Mouse (Mus musculus) midbrain, embryonic 10.5 days (tissue): ENCODE results near the gene Xpa. TPM values are rescaled to one million over a fixed set of nuclear protein-coding genes. Genes with fewer than 3 reads are reported as not detected.

ENCODE experiments used
- DNase-seq: peaks from one replicate; pipeline ENCODE4 v3.0.0-alpha.2; 2017; ENCODE audit warnings: low spot score
- H3K27ac ChIP-seq: fragments of 300-500 bp; sonication (generic); replicated peaks from 2 replicates; pipeline ENCODE4 v1.5.1; 2016; ENCODE audit warnings: mild to moderate bottlenecking
- H3K27me3 ChIP-seq: fragments of 300-500 bp; sonication (generic); 2 replicates; pipeline ENCODE4 v1.6.1; 2016; ENCODE audit warnings: low read depth, mild to moderate bottlenecking; ENCODE audit not compliant: poor library complexity, severe bottlenecking
- H3K36me3 ChIP-seq: fragments of 300-500 bp; sonication (generic); 2 replicates; pipeline ENCODE4 v1.6.1; 2016; ENCODE audit warnings: mild to moderate bottlenecking, moderate library complexity
- H3K4me1 ChIP-seq: fragments of 300-500 bp; sonication (generic); 2 replicates; pipeline ENCODE4 v1.6.1; 2016
- H3K4me3 ChIP-seq: fragments of 300-500 bp; sonication (generic); 2 replicates; pipeline ENCODE4 v1.5.1; 2016; ENCODE audit warnings: mild to moderate bottlenecking, moderate library complexity
- H3K9me3 ChIP-seq: fragments of 300-500 bp; sonication (generic); replicated peaks from 2 replicates; pipeline ENCODE4 v1.6.1; 2016; ENCODE audit warnings: mild to moderate bottlenecking
- WGBS: fragments of 180-500 bp; shearing (Covaris S2); methylation state at CpG from one replicate; pipeline ENCODE4 v1.1.7; 2016; 5-methylcytosine and 5-hydroxymethylcytosine counted together
- polyA plus RNA-seq: library from polyadenylated mRNA; unstranded; fragments of >200 nt; fragmentation: Nextera tagmentation; extraction: Ambion mirVana; gene quantifications from 2 replicates; pipeline ENCODE4 v1.2.1, GENCODE M21; 2016

Gene Xpa
- polyA plus RNA-seq, 1 experiment from 2014 or later = 20.9 TPM

- WGBS = 7% methylated on average over 17 of the region's 17 CpGs
Observed at GRCm38 (mm10) chr4:46137629-46138286, 58.4 kb downstream of the Xpa start.

DNA sequence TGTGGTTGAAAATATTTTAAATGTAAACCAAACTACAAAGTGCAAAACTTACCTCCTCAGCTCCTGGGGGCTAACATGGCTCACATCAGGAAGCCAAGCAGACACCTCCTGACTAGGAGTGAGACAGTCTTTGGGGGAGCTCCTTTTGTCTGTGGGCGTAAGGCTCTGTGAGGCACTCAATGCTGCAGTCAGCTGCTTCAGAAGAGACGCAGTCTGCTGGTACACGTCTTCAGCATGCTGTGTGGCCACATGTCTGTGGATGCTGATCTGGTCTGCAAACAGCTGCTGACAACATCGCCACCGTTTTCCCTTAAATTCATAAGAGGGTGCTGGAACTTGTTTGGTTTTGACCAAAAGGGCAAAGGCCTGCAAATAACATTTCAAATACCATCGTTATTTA is 64.3 kb downstream of the Xpa start:
- Histone ChIP-seq H3K9me3 (no peaks in the 10 kb centered on the region), H3K36me3 (peaks cover 85% of the 10 kb centered on the region), H3K27me3 (no peaks in the 10 kb centered on the region), H3K4me1 (peaks cover 1% of the 10 kb centered on the region), H3K4me3 (no peak overlapping the region), H3K27ac (no peak overlapping the region)
- WGBS = 90% methylated on average over 6 of the region's 6 CpGs
- no peak for DNase-seq

More at GRCm38 (mm10) chr4:46137629-46138286, 58.4 kb downstream of the Xpa start:
- H3K4me1 ChIP-seq = peaks cover 27% of the 10 kb centered on the region
- no peak for DNase-seq
- peak overlapping the region; percentile 85 for H3K4me3 ChIP-seq
- no peaks in the 10 kb centered on the region for H3K27me3 ChIP-seq
- H3K27ac ChIP-seq = peak overlapping the region; percentile 96
- no peaks in the 10 kb centered on the region for H3K9me3 ChIP-seq
- peaks cover 39% of the 10 kb centered on the region for H3K36me3 ChIP-seq

- WGBS = 76% methylated on average over 3 of the region's 3 CpGs
- Histone ChIP-seq H3K4me1 (no peaks in the 10 kb centered on the region), H3K36me3 (peaks cover 94% of the 10 kb centered on the region), H3K27ac (no peak overlapping the region), H3K9me3 (no peaks in the 10 kb centered on the region), H3K4me3 (no peak overlapping the region), H3K27me3 (no peaks in the 10 kb centered on the region)
- peak; percentile 58 for DNase-seq
Observed at GRCm38 (mm10) chr4:46130221-46130620, 65.9 kb downstream of the Xpa start.

DNA sequence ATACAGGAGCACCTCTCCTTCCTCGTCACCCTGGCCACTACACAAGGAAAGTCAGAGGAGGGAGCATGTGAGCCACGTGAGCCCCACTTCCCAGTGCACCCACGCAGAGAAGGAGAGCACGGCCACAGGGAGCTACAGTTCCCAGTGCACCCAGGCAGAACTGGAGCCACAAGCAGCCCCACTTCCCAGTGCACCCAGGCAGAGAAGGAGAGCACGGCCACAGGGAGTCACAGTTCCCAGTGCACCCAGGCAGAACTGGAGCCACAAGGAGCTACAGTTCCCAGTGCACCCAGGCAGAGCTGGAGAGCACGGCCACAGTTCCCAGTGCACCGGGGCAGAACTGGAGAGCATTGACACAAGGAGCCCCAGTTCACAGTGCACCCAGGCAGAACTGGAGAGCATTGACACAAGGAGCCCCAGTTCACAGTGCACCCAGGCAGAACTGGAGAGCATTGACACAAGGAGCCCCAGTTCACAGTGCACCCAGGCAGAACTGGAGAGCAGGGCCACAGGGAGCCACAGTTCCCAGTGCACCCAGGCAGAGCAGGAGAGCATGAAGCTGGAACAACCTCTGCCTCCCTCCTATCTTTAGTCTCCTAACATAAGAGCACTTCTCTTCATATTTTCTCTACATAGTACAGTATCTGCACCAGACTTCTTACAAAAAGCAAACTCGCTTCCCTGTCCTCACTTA is 66.7 kb downstream of the Xpa start:
- DNase-seq = no peak
- Histone ChIP-seq H3K9me3 (no peaks in the 10 kb centered on the region), H3K4me1 (no peaks in the 10 kb centered on the region), H3K27me3 (no peaks in the 10 kb centered on the region), H3K4me3 (no peak overlapping the region), H3K36me3 (peaks cover 94% of the 10 kb centered on the region), H3K27ac (no peak overlapping the region)
- 83% methylated on average over 8 of the region's 8 CpGs for WGBS

DNA sequence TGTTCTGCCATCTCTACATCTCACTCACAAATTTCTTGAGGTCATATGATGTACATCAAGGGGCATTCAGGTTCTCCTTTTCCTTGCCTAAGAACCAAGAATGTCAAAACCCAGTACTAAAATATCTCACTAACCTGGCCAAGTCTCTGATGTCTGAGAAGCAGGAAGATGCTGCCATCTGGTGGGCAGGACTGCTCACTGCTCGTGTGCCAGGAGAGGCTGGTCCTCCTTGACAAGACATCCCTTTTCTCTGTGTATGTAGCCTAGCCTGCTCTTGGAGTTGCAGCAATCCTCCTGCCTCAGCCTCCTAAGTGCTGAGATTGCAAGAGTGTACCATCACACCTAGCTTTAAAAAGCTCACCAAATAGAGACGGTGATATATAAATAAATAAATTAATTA is 69.6 kb downstream of the Xpa start:
- Histone ChIP-seq H3K4me3 (no peak overlapping the region), H3K27me3 (no peaks in the 10 kb centered on the region), H3K9me3 (no peaks in the 10 kb centered on the region), H3K27ac (no peak overlapping the region), H3K4me1 (no peaks in the 10 kb centered on the region), H3K36me3 (peaks cover 94% of the 10 kb centered on the region)
- peak; percentile 61 for DNase-seq
- WGBS = 56% methylated on average over 2 of the region's 2 CpGs

DNA sequence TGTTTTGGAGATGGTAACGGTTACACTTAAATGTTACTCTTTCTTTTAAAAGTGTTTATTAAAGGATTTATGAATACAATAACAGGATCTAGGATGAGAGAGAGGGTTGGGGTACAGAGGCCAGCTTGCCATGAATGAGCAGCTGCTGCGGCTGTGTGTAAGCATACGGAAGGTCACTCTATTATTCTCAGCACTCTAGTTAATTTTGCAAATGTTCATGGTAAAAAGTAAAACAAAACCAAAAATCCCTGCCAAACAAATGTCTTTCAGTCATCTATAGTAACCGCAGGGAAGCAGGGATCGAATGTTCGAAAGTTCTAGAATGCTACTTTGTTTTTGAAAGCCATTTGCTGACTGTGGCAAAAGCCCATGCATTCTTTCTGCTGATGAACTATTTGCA is 72.8 kb downstream of the Xpa start:
- Histone ChIP-seq H3K27ac (no peak overlapping the region), H3K36me3 (peaks cover 96% of the 10 kb centered on the region), H3K4me3 (no peak overlapping the region), H3K4me1 (no peaks in the 10 kb centered on the region), H3K27me3 (no peaks in the 10 kb centered on the region), H3K9me3 (no peaks in the 10 kb centered on the region)
- no peak for DNase-seq
- 95% methylated on average over 6 of the region's 6 CpGs for WGBS

DNA sequence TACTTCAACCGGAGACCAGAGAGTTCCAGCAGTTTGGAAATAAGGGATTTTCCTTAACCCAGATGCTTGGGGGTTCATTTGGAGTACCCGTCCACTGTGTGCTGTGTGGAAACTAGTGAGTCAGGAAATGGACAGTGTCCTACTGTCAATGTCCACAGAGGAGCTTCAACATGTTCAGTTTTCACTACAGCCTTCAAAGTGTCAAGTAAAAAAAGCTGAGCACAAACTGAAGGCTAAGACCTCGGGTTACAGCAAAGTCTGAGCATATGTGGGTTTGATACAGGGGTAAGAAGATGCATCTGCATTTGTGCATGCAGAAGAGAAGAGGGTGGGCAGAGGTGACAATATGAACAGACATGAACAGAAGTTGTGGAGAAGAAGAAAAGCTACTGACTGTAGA is 75.3 kb downstream of the Xpa start:
- Histone ChIP-seq H3K4me1 (no peaks in the 10 kb centered on the region), H3K27ac (no peak overlapping the region), H3K36me3 (peaks cover 100% of the 10 kb centered on the region), H3K4me3 (no peak overlapping the region), H3K27me3 (no peaks in the 10 kb centered on the region), H3K9me3 (no peaks in the 10 kb centered on the region)
- DNase-seq = no peak
- 89% methylated on average over 3 of the region's 3 CpGs for WGBS

DNA sequence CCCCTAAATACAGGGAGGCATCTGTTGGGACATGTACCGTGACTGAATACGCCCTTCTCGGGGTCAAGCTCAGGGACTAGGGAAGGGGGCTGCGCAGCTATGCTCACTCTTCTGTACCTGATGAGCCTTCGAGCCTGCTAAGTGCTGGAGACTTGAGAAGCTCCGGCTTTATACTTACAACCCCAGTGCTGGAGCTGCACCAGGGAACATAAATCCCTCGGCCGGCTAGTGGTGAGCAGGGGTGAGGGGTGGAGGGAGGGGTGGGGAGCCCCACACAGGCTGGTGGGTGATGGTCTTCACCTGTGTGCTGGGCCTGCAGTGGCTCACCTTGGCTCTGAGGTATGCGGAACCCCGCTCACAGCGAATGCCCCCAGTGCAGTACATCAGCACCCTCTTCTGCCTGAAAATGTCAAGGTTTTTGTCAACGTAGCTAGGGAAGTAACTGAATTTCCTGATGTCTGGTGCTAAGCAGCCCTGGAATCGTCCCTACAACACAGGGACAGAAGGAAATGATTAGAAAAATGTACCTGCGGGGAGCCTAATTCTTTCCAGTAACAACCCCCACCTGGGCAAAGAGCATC is 76.5 kb downstream of the Xpa start:
- WGBS = 94% methylated on average over 14 of the region's 14 CpGs
- Histone ChIP-seq H3K27me3 (no peaks in the 10 kb centered on the region), H3K27ac (no peak overlapping the region), H3K4me3 (no peak overlapping the region), H3K4me1 (no peaks in the 10 kb centered on the region), H3K9me3 (no peaks in the 10 kb centered on the region), H3K36me3 (peaks cover 99% of the 10 kb centered on the region)
- DNase-seq = no peak

DNA sequence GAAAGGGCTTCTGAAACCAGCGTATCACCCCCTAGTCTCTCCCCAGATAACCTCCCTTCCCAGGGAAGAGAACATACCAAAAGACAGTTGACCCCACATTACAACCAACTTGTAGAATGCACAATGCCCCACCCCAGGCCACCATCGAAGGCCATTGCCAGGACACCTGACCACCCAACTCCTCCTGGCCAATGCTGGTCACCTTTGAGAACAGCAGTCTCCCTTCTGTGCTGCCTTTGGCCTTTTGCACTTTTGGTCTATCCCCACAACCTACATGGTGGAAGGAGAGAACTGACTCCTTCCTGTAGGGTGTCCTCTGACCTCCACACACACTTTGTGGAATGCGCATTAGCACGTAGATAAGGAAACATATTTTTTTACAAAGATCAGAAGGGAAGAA is 78.6 kb downstream of the Xpa start:
- H3K27ac ChIP-seq = no peak overlapping the region

DNA sequence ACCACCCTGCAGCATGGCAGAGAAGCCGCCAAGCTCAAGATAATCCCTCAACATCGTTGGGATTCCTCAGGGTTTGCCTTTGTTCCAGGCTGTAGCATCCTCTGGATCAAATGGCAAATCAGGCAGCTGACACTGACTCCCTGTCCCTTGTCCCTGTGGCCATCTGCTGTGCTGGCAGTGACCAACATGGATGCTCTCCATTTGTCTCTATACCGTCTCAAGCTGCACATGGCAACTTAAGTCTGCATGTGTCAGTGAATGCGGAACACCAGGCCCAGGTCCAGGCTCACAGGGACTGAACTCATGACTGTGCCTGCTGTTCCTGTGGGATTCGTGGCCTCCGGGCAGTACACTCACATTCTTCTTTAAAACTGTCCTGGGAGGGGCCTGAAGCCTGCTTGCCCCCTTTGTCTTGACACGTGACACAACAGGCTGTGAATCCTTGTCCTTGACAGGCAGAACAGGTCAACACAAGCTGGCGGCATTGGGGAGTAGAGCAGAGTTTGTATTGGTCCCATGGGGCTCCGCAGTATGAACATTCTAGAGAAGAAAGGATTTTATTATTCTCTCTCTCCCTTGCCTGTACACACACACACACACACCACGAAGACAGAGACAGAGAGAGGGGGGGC is 79.5 kb downstream of the Xpa start:
- no peak for DNase-seq
- no peaks in the 10 kb centered on the region for H3K9me3 ChIP-seq
- H3K4me1 ChIP-seq = no peaks in the 10 kb centered on the region
- no peaks in the 10 kb centered on the region for H3K27me3 ChIP-seq
- no peak overlapping the region for H3K4me3 ChIP-seq
- H3K36me3 ChIP-seq = peaks cover 86% of the 10 kb centered on the region
- WGBS = 92% methylated on average over 10 of the region's 10 CpGs
- no peak overlapping the region for H3K27ac ChIP-seq

More for the DNA sequence above, 78.6 kb downstream of the Xpa start:
- Histone ChIP-seq H3K9me3 (no peaks in the 10 kb centered on the region), H3K4me3 (no peak overlapping the region), H3K36me3 (peaks cover 95% of the 10 kb centered on the region), H3K4me1 (no peaks in the 10 kb centered on the region), H3K27me3 (no peaks in the 10 kb centered on the region)
- DNase-seq = no peak
- 97% methylated on average over 4 of the region's 4 CpGs for whole genome bisulfite sequencing

DNA sequence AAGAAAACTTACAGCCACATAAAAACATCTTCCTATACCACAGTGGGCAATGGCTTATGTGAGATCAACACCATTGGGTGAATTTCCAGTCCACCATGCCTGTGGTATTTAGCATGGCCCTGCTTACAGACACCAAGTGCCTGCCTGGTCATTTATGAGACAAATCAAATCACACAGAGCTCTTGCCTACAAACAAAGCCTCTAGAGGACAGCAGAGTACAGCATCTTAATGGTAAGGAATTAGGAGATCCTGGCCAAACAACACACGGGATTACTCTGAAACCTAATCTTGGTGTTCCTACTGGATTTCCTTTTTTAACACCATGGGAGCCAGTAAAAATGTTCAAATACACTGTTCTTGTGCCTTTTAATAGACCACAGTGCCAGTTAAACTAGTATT is 80.8 kb downstream of the Xpa start:
- 86% methylated on average over 1 of the region's 1 CpGs for WGBS
- H3K4me3 ChIP-seq = no peak overlapping the region
- H3K27me3 ChIP-seq = no peaks in the 10 kb centered on the region
- no peak overlapping the region for H3K27ac ChIP-seq
- DNase-seq = no peak
- H3K9me3 ChIP-seq = no peaks in the 10 kb centered on the region
- H3K36me3 ChIP-seq = peaks cover 73% of the 10 kb centered on the region
- no peaks in the 10 kb centered on the region for H3K4me1 ChIP-seq

DNA sequence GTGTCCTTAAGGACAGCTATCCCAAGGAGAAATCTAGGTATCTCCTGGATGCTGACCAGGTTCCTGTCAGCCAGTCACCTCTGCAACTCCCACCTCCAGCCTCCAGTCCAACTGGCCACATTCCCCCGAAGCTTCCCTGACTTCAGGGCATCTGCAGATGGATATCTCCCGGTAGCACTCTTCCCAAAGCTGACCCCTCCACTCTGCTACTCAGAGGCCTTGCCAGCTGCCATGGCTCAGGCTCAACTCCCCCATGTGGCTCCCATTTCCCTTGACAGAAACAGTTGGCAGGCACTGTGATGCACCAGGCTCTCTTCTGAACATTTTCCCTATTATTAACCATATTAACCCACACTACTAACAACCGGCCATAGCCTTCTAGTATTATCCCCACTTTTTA is 84.8 kb downstream of the Xpa start:
- no peak for DNase-seq
- no peak overlapping the region for H3K4me3 ChIP-seq
- H3K9me3 ChIP-seq = no peaks in the 10 kb centered on the region
- no peaks in the 10 kb centered on the region for H3K4me1 ChIP-seq
- no peak overlapping the region for H3K27ac ChIP-seq
- no peaks in the 10 kb centered on the region for H3K27me3 ChIP-seq
- peaks cover 33% of the 10 kb centered on the region for H3K36me3 ChIP-seq
- WGBS = 87% methylated on average over 3 of the region's 3 CpGs

DNA sequence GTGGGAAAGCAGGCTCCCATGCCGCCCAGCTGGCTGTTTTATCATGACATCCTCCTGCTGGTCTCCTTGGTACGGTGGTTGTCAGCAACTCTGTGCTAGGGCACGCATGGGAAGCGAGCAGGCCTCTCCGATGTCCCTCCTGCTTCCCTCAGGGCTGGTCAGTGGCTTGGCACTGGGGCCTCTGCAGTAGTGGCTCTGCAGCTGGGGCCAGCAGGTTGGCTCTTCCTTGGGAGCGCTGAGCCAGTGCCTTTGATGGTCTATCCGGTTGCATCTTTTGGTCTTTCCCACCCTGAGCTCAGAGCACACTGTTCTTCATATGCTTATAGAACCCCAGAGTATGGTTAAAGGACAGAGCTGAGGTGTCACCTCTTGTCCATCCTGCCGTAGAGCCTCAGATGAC is 86.0 kb downstream of the Xpa start:
- Histone ChIP-seq H3K4me1 (no peaks in the 10 kb centered on the region), H3K9me3 (no peaks in the 10 kb centered on the region), H3K4me3 (no peak overlapping the region), H3K36me3 (peaks cover 20% of the 10 kb centered on the region), H3K27ac (no peak overlapping the region), H3K27me3 (no peaks in the 10 kb centered on the region)
- 92% methylated on average over 8 of the region's 8 CpGs for WGBS
- DNase-seq = no peak
